Mouse (Mus musculus) retina, postnatal 1 day (tissue): ENCODE results near the gene Calcoco1.
A peak's percentile ranks its signal among the peaks of the same experiment; 100 is the strongest.

Experiments
- DNase-seq: peaks from one replicate; pipeline ENCODE4 v3.0.0-alpha.2; 2012

Gene Calcoco1

DNA sequence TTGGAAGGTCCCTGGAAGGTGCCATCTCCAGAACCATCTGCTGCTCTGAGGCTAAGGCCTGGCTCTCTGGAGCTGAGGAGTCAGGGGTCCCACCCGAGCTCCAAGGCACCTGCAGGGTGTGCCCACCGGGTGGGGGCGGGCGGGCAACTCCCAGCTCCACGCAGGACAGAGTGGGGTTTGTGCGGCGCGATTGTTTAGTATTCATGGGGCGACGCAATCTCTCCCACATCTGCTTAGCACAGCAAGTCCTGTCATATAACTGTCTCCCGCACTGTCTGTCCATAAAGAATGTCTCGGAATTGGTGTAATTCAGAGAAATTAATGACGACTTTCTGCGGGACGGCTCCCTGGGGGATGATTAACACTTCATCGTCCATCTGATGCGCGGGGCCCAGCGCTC, 15.1 kb upstream of the Calcoco1 start:
- no peak for DNase-seq

DNA sequence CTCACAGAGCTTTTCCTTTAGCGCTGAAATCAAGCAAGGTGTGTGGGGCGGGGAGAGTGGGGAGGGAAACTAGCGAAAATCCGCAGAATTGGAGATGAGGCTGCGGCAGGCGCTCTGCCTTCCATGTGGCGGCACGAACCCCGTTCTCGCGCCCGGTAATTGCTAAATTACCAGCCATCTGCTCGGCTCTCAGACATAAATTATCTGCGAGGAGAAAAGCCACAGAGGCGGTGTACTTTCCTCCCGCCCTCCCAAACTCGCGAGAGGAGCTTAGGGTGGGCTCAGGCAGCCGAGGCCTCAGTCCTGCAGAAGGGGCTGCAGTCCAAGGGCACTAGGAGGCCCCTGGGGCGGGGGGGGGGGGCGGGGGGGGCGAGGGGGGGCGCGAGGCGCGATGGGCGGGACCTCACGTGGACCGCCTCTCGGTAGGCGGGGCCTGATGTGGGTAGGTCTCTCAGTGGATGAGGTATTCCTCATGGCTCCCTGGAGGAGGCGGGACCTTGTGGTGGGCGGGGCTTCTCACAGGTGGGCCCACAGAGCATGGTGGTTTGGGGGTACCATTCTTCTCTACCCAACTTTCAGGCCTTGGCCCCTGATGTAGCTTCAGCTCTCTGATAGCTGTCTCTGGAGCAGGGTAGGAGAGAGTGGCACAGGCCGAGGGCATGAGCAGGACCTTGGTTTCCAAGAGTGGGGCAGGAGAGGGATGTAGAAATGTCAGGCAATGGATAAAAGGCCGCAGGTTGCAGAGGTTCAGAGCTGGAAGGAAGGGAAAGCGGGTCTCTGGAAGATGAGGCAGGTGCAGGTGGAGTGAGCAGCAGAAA, 14.4 kb upstream of the Calcoco1 start:
- DNase-seq = peak; percentile 75

DNA sequence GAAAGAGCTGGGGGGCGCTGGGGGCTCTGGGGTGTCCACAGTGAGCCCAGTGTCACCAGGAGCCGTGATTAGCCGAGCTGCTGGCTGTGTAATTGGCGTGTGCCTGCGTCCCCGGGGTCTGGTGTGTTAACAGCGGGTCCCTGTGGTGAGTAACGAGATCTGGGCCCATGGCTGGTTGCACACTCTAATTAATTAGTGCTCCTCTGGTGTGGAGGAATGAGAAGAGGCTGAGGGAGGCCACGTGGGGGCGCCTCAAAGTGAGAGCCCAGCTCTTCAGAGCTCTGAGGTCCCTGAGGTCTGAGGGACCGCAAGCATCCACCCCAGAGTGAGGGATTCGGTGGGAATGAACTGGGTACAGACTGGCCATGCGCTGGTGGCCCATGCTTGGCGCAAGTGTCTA, 13.1 kb upstream of the Calcoco1 start:
- peak; percentile 94 for DNase-seq

DNA sequence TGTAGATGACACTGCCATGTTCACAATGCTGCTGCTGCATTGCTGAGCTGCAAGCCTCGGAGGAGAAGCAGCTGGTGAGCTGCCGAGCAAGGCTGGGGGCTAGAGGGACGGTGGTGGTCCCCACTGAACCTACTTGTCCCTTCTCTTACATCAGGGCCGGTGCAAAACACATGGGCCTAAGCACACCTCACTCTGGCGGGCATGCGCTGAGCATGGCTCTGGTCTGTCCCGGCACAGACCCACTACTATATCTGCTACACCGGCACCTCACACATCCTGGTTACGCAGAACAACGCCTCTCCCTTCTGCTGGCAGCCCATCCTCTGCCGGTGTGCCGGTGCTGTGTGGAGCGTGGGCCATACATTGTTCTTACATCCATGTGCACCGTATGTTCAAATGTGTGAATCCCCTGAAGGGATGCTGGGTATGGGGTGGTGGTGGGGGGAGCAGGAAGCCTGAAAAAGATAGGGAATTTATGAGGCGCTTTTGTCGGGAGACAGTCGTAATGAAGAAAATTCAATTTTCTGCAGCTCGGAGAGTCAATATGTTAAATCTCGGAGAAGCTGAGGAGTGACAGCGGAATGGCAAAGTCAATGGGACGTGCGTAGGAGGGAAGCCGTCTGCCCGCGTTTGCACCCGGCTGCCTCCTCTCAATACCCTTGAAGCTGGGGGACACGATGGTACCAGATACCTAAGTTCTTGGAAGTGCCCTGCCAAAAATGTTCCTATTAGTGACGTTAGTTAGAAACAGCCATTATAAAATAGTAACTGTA, 12.0 kb upstream of the Calcoco1 start:
- no peak for DNase-seq

DNA sequence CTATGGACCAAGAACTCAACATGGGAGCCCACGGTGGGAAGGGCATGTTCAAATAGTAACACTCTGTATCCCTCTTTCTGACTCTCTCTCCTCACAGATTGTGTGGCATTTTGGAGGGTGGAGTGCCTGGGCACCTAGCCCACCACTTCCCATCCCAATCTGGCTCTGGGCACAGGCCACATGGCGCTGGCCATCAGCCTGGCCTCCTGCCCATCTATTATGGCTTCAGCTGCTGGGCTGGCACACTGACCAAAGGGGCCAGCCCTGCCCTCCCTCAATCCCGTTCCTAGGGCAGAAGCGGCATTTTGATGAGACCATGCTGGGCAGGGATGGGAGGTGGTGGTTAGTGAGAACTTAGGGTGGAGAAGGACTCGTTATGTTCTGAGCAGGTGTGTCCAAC, 11.3 kb upstream of the Calcoco1 start:
- no peak for DNase-seq

DNA sequence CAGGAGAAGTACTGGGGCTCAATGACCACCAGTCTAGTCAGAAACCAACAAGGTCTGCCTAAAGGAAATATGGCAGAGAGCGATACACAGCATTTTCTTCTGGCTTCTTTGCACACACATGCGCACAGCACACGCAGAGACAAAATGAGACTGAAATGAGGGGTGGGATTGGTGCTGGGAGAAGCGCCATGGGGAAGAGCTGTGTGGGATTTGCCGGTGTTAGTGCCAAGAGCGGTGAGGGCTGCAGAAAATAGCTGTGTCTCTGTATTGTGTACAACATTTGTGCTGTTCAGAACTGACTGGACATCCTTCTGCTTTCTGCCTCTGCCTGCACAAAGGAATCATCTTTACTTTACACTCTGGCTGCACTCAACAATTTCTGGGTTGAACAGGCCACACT, 10.4 kb upstream of the Calcoco1 start:
- DNase-seq = no peak

DNA sequence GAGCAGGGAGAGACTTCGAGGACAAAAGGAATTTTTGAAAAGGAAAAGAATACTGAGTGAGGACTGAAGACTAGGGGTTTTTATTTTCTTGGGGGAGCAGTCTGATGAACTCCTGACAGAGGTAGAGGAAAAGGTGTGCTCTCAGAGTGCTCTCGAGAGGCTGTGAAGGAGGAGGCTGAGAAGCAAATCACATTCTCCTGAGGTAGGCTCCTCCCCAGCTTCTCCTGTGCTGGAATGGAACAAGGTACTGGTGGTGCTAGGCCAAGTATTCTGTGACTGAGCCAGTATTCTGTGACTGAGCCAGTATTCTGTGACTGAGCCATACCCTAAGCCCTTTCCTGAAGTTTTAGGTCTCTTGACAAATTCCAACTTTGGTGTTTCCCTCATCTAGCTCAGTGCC, 6.0 kb upstream of the Calcoco1 start:
- DNase-seq = no peak

DNA sequence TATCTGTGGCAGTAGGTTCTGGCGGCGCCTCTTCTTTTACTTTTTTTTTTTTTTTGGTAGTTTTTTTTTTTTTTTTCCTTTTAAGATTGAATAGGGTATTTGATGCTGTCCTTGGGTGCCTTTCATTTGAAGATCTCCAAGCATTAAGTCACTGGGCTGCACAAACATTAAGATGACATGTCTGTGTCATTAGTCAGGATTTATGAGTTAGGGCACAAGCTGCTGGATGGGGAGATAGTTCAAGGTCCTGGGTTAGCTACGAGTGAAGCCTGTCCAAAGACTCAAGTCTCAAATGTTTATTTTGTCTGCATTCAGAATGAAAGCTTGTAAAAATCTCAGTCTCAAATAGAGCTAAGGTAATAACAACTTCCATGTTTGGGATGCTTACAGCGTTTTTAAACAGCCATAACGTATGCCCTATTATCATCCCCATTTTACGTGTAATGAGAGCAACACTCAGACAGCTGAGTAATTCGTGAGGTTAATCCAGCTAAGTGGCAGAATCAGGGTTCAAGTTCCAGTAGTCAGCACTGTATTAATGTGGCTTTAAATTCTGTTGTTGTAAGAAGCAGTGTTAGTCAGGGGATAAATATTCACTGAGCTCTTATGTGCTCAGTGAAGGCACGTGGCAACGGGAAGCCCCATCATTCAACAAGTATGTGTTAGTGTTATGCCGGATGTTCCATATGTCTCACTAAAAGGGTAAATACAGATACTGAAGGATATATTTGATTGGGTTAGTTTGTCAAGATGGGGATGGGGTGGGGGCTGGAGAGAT, 1.6 kb upstream of the Calcoco1 start:
- DNase-seq = no peak

DNA sequence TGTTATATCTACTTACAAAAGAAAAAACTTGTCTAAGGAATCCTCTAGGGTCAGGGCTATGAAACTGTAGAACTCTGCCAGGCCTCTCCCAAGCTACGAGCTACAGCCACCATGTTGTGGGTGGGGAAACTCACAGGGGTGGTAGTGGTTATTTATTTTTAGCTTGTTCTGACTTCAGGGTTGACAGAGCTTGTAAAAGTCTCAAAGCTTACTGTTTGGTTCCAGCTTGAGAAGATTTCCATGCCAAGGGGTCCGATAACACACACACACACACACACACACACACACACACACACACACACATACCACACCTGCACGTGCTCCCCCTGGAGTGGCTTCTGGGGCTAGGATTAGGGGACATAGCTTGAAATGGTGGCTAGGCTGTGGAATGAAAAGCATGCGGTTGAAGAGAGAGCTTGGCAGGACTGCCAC, 538 bp upstream of the Calcoco1 start:
- no peak for DNase-seq

DNA sequence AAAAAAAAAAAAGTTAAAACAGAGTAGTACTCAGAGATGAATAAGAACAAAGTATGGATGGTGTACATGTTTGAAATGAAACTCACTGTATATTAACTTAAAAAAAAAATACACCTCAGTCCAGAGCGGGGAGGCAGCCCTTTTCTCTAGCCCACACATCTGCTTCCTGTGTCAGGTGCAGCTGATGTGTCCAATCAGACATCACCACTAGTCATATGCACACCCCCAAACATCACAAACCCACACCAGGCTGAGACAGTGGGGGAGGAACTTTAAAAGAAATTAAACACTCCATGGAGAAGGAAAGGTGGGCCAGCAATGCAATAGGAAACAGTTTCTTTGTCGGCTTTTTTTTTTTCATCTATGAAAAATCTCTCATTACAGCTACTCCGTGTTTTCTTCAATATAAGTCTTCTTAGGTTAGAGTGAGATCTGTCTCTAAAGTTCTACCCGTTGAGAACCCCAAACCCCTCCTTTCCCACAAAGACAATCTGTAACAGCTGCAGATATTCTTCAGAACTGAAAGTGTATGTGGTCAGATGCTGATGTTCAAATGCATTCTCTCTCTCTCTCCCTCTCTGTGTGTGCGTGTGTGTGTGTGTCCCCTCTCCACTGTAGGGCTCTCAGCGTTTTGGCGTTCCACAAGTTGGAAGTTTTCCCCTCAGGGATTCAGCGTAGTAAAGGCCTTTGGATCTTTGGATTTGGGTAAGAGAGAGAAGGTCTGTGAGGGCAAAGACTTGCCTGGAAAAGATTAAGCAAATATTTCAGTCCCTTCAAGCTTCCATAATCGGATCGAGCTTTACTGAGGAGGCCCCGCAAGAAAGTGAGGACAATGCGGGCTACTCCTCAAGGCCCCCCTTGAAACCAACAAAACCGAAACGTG, 721 bp downstream of the Calcoco1 start:
- no peak for DNase-seq

DNA sequence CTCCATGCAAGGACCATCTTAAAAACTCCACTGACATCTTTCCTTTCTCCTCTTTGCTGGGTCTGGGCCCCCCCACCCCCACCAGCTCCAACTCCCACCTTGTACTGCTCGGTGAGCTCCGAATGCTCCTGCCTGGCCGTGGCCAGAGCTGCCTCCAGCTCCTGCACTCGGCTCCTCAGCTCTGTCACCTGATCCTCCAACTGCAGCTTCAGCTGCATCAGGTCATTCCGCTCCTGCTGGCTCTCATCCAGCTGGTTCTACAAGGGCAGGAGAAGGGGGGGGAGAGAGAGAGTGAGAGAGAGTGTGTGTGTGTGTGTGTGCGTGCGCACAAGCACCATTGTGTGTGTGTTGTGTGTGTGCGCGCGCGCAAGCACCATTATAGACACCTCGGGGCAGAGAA, 5.8 kb downstream of the Calcoco1 start:
- DNase-seq = no peak

DNA sequence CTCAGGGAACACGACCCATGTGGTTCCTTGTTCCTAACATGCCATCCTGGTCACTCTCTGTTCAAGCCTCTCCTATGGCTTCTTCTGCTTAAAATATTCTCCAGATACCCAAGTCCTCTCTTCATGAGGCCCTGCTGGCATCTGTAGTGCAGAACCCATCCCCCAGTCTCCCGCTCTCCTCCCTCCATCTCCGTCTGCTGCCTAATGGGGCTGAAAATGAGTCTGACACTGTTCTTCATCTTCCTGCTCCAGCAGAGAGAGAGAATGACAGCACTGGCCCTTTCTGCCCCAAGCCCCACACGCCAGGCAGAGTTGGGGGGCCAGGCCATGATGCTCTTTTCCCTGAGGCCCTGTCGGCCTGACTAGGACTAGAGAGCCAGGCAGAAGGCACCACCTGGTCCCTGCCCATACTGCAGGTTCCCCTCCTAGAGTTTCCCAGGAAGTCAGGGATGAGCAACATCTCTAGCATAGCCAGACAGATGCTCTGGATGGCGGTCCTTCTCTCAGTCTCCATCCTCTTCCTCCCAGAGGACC, 14.2 kb downstream of the Calcoco1 start:
- peak; percentile 58 for DNase-seq

DNA sequence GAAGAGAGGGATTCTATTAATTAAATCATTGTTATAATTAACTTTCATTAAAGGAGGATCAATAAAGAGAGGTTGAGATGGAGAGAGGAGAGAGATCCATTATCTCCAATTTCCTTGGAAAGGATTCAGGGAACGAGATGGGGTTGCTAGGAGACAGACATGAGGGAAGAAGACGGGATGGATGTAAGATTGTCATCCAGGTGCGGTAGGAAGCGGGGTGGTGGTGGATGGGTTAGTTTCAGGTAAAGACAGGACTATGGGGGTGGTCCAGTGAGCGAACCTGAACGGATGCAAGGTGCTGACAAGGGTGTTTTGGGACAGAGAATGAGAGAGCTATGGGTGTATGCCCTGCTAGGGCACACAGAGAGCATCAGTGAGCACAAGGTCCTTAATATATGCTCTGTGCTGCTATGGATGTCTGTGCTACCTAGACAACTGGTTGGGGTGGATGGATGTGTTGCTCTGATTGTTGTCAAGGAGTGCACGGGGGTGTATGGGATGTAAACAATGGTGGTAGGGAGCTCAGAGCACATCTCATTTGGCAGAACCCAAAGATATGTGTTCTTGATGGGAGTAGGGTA, 16.0 kb downstream of the Calcoco1 start:
- no peak for DNase-seq

DNA sequence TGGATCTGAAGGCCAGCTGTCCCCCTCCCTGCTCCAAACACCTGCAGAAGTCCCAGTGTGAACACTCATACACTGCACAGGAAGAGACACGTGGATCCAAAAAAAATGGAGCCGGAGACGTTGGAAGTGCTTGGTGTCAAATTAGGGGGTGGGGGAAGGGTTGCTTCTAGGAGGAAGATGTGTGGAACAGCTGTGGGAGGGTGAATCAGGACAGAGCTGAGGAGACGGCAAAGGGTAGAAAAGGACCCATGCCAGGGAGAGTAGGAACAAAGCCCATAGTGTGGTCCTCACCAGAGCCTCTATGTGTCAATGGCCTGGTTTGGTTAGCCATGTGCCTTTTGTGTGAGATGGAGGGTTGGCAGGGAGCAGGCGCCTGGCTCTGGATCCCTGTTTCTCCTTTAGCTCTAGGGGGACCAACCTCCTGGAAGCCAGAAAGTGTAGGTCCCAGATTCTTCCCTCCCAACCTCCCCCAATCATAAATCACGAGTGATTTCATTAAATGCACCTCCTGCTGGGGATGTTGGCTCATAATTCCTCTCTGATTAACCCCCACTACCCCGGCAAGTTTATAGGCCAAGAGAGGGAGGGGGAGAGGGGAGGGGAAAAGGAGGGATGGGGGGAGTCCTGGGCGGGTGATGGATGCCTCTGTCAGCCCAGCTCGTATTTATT, 16.6 kb downstream of the Calcoco1 start:
- peak; percentile 39 for DNase-seq

DNA sequence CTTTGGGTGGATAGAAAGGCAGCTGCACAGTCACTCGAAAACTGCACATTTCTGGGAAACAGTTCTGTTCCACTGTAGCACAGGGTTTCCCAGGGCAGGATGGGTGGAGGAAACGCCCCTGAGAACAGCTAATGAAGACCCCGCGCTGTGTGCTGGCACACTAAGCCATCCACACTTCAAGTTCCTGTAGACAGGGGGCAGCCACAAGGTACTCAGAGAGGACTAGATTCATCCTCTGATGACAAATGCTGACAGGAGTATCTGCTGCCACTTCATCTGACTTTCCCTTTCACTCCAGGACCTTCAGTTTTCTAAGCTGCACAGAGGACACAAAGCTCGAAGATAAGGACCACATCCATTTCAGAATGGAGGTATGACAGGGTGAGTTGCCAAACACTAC, 17.2 kb downstream of the Calcoco1 start:
- DNase-seq = no peak

DNA sequence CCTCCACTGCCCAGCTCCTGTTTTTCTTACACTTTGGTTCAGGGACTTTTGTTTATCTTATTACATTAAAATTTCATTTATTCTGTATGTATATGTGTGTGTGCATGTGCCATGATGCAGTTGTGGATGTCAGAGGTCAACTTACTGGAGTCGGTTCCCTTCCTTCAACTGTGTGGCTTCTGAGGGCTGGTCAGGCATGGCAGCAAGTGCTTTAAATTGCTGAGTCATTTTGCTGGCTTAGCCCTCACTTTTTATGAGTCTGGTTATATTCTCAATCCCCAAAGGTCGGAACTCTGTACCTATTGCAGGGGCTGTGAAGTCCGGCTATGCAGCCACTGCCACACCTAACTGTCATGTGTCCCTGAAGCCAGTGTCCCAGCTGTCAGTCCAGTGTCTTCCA, 19.0 kb downstream of the Calcoco1 start:
- no peak for DNase-seq

DNA sequence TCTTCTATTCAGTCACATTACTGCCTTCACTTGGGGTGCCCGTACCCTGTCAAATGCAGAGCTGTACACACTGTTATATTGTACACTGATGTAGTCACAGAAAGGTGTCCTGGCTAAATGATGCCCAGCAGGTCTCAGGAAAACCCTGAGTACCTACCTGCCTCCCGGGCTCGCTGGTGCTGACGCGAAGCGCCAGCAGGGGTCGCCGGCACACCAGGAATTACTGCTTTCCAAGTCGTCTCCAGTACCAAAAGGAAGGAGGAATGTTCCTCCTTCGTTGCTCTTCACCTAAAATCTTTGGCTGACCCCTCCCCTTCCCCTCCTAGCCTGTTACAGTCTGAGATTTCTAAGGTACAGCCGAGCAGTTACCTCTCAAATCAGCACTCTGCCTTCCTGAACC, 23.8 kb downstream of the Calcoco1 start:
- DNase-seq = peak; percentile 73

DNA sequence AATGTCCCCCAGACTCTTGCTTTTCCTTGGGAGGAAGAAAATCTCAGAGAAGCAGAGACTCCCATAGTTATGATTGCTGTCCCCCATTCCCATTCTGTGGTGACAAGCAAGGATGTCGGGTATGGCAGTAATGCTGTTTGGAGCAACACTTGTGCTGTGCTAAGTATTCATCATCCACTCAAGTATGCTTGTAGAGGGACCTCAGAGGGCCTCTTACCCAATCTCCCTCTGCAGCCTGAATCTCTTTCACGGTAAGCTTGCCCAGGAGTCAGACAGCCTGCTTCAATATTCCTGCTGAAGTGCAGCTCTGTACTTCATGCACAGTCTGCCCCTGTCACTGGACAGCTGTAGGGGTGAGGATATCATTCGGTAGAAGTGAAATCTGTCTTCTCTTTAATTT, 25.1 kb downstream of the Calcoco1 start:
- DNase-seq = no peak

DNA sequence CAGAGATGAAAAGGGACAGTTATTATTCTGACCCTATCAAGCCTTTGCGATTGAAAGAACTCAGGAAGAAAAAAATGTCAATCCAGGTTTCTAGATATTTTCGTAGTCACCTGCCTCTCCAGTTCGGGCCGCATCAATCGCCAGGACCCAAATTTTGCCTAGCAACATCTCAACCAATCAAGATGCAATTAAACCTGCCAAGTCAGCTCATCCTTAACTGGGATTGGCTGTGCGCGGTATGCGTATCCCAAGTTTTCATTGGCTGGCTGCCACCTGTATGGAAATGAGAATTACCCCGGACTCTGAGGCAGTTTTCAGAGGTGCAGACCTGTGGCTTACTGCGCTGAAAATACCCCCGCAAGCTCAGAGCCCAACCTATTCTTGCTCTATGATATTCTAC, 28.4 kb downstream of the Calcoco1 start:
- peak; percentile 78 for DNase-seq

DNA sequence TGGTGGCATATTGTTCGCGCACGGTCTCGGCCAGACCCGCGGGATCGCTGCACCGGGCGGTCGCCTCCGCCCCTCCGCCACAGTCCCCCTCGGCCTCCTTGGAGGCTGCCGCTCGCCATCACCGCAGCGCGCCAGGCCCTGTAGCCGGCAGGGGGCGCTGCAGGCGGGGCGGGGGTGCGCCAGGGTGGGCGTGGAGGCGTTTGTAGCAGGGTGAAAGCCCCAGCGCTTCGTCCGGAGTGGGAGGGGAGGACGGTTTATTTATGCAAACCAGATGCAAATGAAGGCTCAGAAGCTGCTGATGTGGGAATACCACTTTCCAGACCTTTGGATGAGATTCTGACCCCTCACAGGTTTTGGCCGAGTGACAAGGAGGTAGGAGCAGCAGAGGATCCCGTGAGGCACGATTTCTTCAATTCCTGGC, 29.0 kb downstream of the Calcoco1 start:
- DNase-seq = peak; percentile 88

DNA sequence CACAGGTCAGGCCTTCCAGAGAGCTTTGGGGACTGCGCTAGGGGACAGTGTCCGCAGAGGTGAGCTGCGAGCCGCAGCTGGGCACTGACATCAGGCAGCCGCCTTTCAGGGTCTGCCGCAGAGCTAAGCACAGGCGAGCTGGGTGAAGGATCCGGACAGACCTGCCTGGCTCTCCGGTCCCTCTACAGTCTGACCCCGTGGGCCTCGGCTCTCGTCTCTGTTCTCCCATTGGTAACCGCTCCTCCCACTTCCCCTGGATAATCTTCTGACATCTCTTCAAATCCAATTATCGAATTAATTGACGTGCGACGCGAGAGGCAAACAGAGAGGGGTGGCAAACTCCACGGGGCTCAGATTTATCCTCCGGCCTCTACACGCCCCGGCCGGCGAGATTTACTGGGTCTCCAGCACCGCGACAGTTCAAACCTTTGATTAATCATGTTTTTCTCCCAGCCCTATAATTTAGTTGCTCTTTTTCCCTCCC, 29.6 kb downstream of the Calcoco1 start:
- DNase-seq = peak; percentile 92
